Comparison of ENCODE assay signal across 8 mouse cellular contexts in the genomic region with DNA sequence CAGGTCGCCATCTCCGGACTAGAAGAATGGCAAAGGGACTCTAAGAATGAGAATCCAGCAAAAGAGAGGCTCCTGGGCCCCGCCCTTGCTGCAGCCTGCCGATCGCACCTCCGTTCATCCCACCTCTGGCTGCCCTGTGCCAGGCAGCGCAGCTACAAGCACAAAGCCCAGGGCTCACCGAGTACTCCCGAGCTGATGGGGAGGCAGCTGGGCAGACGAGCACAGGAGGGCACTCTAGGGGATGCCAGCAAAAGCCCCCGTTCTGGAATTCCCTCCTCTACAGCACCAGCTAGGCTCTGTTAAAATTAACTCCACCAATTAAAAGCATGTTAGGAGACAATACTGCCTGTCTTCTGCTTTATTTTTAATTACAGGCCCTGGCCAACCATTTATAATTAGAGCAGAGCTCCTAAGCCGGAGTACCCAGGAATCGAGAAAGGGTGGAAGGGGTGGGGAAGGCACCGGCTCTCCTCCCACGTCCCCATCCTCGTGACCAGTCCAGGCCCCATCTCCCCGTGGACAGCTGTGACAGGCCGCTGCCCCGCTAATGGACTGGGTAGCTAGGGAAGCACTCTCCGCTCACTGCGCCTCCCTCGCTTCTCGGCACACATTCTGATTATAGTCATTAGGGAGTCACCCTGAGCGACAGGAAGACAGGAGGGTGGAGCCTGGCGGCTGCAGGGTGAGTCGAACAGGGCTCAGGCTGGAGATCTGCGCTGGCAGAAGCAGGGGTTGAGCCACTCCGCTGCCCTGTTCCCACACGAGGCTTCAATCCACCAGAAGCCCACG.
DNase-seq lines count a peak whose midpoint lies in the region; ATAC-seq lines count a peak whose summit lies in the region.

No protein-coding gene starts in this region.

- peaks cover 53% of the 10 kb centered on the region for H3K27me3 ChIP-seq in forebrain, embryonic 12.5 days
- H3K27me3 ChIP-seq in hindbrain, embryonic 10.5 days (ENCODE audit: insufficient read depth, poor library complexity, severe bottlenecking), result peaks cover 65% of the 10 kb centered on the region
- H3K27me3 ChIP-seq in midbrain, embryonic 15.5 days (replicated peaks), result no peaks in the 10 kb centered on the region; the same call in 1 of the 2 replicates

- 1% methylated on average over 30 of the region's 30 CpGs for WGBS in forebrain, embryonic 12.5 days
- 1% methylated on average over 30 of the region's 30 CpGs for WGBS in hindbrain, embryonic 10.5 days
- WGBS in midbrain, embryonic 15.5 days, result 3% methylated on average over 30 of the region's 30 CpGs

- peak; percentile 93 for ATAC-seq in forebrain, embryonic 12.5 days (ENCODE audit: low FRiP score)
- ATAC-seq in midbrain, embryonic 15.5 days (replicated peaks), result peak; percentile 83

- DNase-seq in thymus, postnatal 4 days, result peak; percentile 11
- no peak for DNase-seq in thymus, postnatal 14 days
- DNase-seq in hindbrain, embryonic 10.5 days (ENCODE audit: low spot score), result peak; percentile 55
- DNase-seq in layer of hippocampus, postnatal 14 days (ENCODE audit: low spot score in 2 of 2), result peak; percentile 19 to 38
- DNase-seq in ovary, postnatal 10 days (ENCODE audit: low spot score), result no peak
- DNase-seq in thymus, postnatal 0 days (ENCODE audit: low spot score), result no peak

- H3K36me3 ChIP-seq in forebrain, embryonic 12.5 days (replicated peaks), result no peaks in the 10 kb centered on the region
- no peaks in the 10 kb centered on the region for H3K36me3 ChIP-seq in hindbrain, embryonic 10.5 days
- H3K36me3 ChIP-seq in midbrain, embryonic 15.5 days (replicated peaks), result no peaks in the 10 kb centered on the region

- peak overlapping the region; percentile 34 for H3K9ac ChIP-seq in forebrain, embryonic 12.5 days
- peak overlapping the region; percentile 28 for H3K9ac ChIP-seq in midbrain, embryonic 15.5 days

- peak overlapping the region; percentile 23 for H3K4me3 ChIP-seq in forebrain, embryonic 12.5 days (replicated peaks)
- peak overlapping the region; percentile 46 for H3K4me3 ChIP-seq in hindbrain, embryonic 10.5 days
- peak overlapping the region; percentile 10; the same call in 1 of the 2 replicates for H3K4me3 ChIP-seq in midbrain, embryonic 15.5 days

- peak overlapping the region; percentile 85 for H3K27ac ChIP-seq in forebrain, embryonic 12.5 days
- peak overlapping the region; percentile 75 for H3K27ac ChIP-seq in hindbrain, embryonic 10.5 days
- peak overlapping the region; percentile 56 for H3K27ac ChIP-seq in midbrain, embryonic 15.5 days

- H3K4me2 ChIP-seq in forebrain, embryonic 12.5 days, result peak overlapping the region; percentile 53
- H3K4me2 ChIP-seq in midbrain, embryonic 15.5 days, result peak overlapping the region; percentile 42

- H3K9me3 ChIP-seq in forebrain, embryonic 12.5 days, result no peaks in the 10 kb centered on the region
- H3K9me3 ChIP-seq in hindbrain, embryonic 10.5 days, result no peaks in the 10 kb centered on the region
- H3K9me3 ChIP-seq in midbrain, embryonic 15.5 days, result no peaks in the 10 kb centered on the region

- peaks cover 24% of the 10 kb centered on the region for H3K4me1 ChIP-seq in forebrain, embryonic 12.5 days
- H3K4me1 ChIP-seq in hindbrain, embryonic 10.5 days (replicated peaks), result peaks cover 32% of the 10 kb centered on the region
- peaks cover 14% of the 10 kb centered on the region for H3K4me1 ChIP-seq in midbrain, embryonic 15.5 days

Comparison
In these comparisons a context has a peak if more than half of its experiments do, and no peak if none do; other contexts are left out.
1. DNase-seq: peak in thymus, postnatal 4 days (single experiment), hindbrain, embryonic 10.5 days (single experiment) and layer of hippocampus, postnatal 14 days (2 of 2); none in thymus, postnatal 14 days (single experiment), ovary, postnatal 10 days (single experiment) and thymus, postnatal 0 days (single experiment).
2. Peak in every context shown above with its lines, with median percentiles within 50 percentile points of each other: H3K27ac ChIP-seq and H3K4me3 ChIP-seq.